Mouse (Mus musculus) embryonic facial prominence, embryonic 15.5 days (tissue): ENCODE measurements at regions not wholly inside any gene's neighbourhood (a gene's known extent, or its start where the extent isn't known, plus 50 kb on each side); places are given as distances from the start of the nearest gene placed in this dataset.

ENCODE experiments used
- ATAC-seq: fragments of 200-750 bp; cut with Nextera tagmentation; 2 replicates; pipeline ENCODE4 v1.8.0; 2017; ENCODE audit warnings: low read depth, moderate TSS enrichment; ENCODE audit not compliant: insufficient number of reproducible peaks, low FRiP score, low TSS enrichment
- H3K27ac ChIP-seq: fragments of 300-500 bp; sonication (generic); replicated peaks from 2 replicates; pipeline ENCODE4 v1.5.1; 2015; ENCODE audit warnings: mild to moderate bottlenecking, inconsistent platforms
- H3K27me3 ChIP-seq: fragments of 300-500 bp; sonication (generic); 2 replicates; pipeline ENCODE4 v1.6.1; 2015; ENCODE audit warnings: inconsistent platforms
- H3K36me3 ChIP-seq: fragments of 300-500 bp; sonication (generic); 2 replicates; pipeline ENCODE4 v1.6.1; 2015; ENCODE audit warnings: mild to moderate bottlenecking, inconsistent platforms
- H3K4me1 ChIP-seq: fragments of 300-500 bp; sonication (generic); 2 replicates; pipeline ENCODE4 v1.6.1; 2015; ENCODE audit warnings: inconsistent platforms
- H3K4me2 ChIP-seq: fragments of 300-500 bp; sonication (generic); replicated peaks from 2 replicates; pipeline ENCODE4 v1.6.1; 2015; ENCODE audit warnings: mild to moderate bottlenecking, inconsistent platforms
- H3K4me3 ChIP-seq: fragments of 300-500 bp; sonication (generic); replicated peaks from 2 replicates; pipeline ENCODE4 v1.5.1; 2015; ENCODE audit warnings: mild to moderate bottlenecking, inconsistent platforms
- H3K9ac ChIP-seq: fragments of 300-500 bp; sonication (generic); 2 replicates; pipeline ENCODE4 v1.6.1; 2015; ENCODE audit warnings: inconsistent platforms
- H3K9me3 ChIP-seq: fragments of 300-500 bp; sonication (generic); replicated peaks from 2 replicates; pipeline ENCODE4 v1.6.1; 2016; ENCODE audit warnings: inconsistent platforms
- WGBS: fragments of 180-500 bp; shearing (Covaris S2); methylation state at CpG from one replicate; pipeline ENCODE4 v1.1.7; 2015; 5-methylcytosine and 5-hydroxymethylcytosine counted together

GRCm38 (mm10) chr9:16772867-16773266 is 271.8 kb upstream of the Fat3 start:
- Histone ChIP-seq H3K27me3 (no peaks in the 10 kb centered on the region), H3K4me2 (no peak overlapping the region), H3K9me3 (no peaks in the 10 kb centered on the region), H3K36me3 (no peaks in the 10 kb centered on the region), H3K9ac (no peak overlapping the region), H3K4me1 (no peaks in the 10 kb centered on the region), H3K27ac (no peak overlapping the region), H3K4me3 (no peak overlapping the region)
- no peak for ATAC-seq

- WGBS: 62% methylated on average over 2 of the region's 2 CpGs
- Histone ChIP-seq H3K9me3 (no peaks in the 10 kb centered on the region), H3K27me3 (no peaks in the 10 kb centered on the region), H3K4me3 (no peak overlapping the region), H3K36me3 (no peaks in the 10 kb centered on the region), H3K27ac (no peak overlapping the region), H3K4me1 (no peaks in the 10 kb centered on the region), H3K4me2 (no peak overlapping the region), H3K9ac (no peak overlapping the region)
- ATAC-seq: no peak
Measured at GRCm38 (mm10) chr9:16727653-16728052, 226.6 kb upstream of the Fat3 start.

GRCm38 (mm10) chr9:16702431-16702830 is 201.3 kb upstream of the Fat3 start:
- H3K9me3 ChIP-seq: no peaks in the 10 kb centered on the region
- no peak for ATAC-seq
- no peak overlapping the region for H3K4me3 ChIP-seq

GRCm38 (mm10) chr9:16661527-16661926 is 160.4 kb upstream of the Fat3 start:
- Histone ChIP-seq H3K4me3 (no peak overlapping the region), H3K4me2 (no peak overlapping the region), H3K27ac (no peak overlapping the region), H3K9ac (no peak overlapping the region; the same call in 1 of the 2 replicates), H3K4me1 (no peaks in the 10 kb centered on the region), H3K9me3 (no peaks in the 10 kb centered on the region), H3K27me3 (no peaks in the 10 kb centered on the region), H3K36me3 (no peaks in the 10 kb centered on the region)
- ATAC-seq: no peak
- 45% methylated on average over 2 of the region's 2 CpGs for WGBS

More at GRCm38 (mm10) chr9:16702431-16702830, 201.3 kb upstream of the Fat3 start:
- Histone ChIP-seq H3K36me3 (no peaks in the 10 kb centered on the region), H3K9ac (no peak overlapping the region), H3K4me1 (no peaks in the 10 kb centered on the region), H3K27me3 (no peaks in the 10 kb centered on the region), H3K4me2 (no peak overlapping the region), H3K27ac (no peak overlapping the region)
- 77% methylated on average over 3 of the region's 3 CpGs for WGBS

GRCm38 (mm10) chr9:16660940-16661339 is 159.9 kb upstream of the Fat3 start:
- Histone ChIP-seq H3K27me3 (no peaks in the 10 kb centered on the region), H3K4me2 (no peak overlapping the region), H3K4me1 (no peaks in the 10 kb centered on the region), H3K36me3 (no peaks in the 10 kb centered on the region), H3K9ac (no peak overlapping the region), H3K9me3 (no peaks in the 10 kb centered on the region), H3K27ac (no peak overlapping the region), H3K4me3 (no peak overlapping the region)
- WGBS: 35% methylated on average over 3 of the region's 3 CpGs
- ATAC-seq: no peak
